Mouse (Mus musculus) lung, postnatal 0 days (tissue): ENCODE results near the gene Il17rd.

Source experiments
- CTCF ChIP-seq: IDR thresholded peaks from 2 replicates; pipeline ENCODE4 v1.5.1; 2016; ENCODE audit warnings: antibody characterized with exemption, mild to moderate bottlenecking
- EP300 ChIP-seq: IDR thresholded peaks from 2 replicates; pipeline ENCODE4 v1.6.1; 2016; ENCODE audit warnings: antibody characterized with exemption, mild to moderate bottlenecking, control low read depth

GRCm38 (mm10) chr14:27017936-27018335 is 20.8 kb upstream of the Il17rd start:
- TF ChIP-seq CTCF (no peak), EP300 (no peak)
